In genomic region chr9:75559512-75560012, GRCm38 (mm10) we compare ENCODE assay signal across 8 mouse cellular contexts. TPM values are rescaled to one million over a fixed set of nuclear protein-coding genes. Genes with fewer than 3 reads are reported as not detected.
DNase-seq lines count a peak whose midpoint lies in the region; ATAC-seq lines count a peak whose summit lies in the region.

TSS of gene Tmod3 (minus strand) at chr9:75559657.

- peak; percentile 91 for DNase-seq in CD4-positive helper T cell, adult 2 months (ENCODE audit: low read depth, low spot score)
- peak; percentile 89 for DNase-seq in brain, embryonic 18.5 days (ENCODE audit: low read depth, low spot score)
- DNase-seq in kidney, postnatal 10 days: peak; percentile 97
- peak; percentile 90 to 93 for DNase-seq in natural killer cell, adult 2 months (ENCODE audit: low spot score in 2 of 2)

- peak within 1 kb of the TSS; percentile 91 for H3K9ac ChIP-seq in heart, embryonic 12.5 days
- peak within 1 kb of the TSS; percentile 82 for H3K9ac ChIP-seq in liver, embryonic 12.5 days
- H3K9ac ChIP-seq in stomach, embryonic 15.5 days: peak within 1 kb of the TSS; percentile 67

- peak; percentile 98 for ATAC-seq in erythroid progenitor cell, adult 5-6 weeks (replicated peaks; ENCODE audit: low FRiP score, poor library complexity, severe bottlenecking)
- ATAC-seq in heart, embryonic 12.5 days (ENCODE audit: insufficient number of reproducible peaks, low FRiP score): peak; percentile 98
- peak; percentile 95 for ATAC-seq in liver, embryonic 12.5 days
- ATAC-seq in stomach, embryonic 15.5 days (ENCODE audit: insufficient read depth, low FRiP score, low read depth): peak; percentile 95

- no peaks in the 10 kb centered on the region for H3K9me3 ChIP-seq in heart, embryonic 12.5 days (replicated peaks)
- H3K9me3 ChIP-seq in liver, embryonic 12.5 days (replicated peaks): no peaks in the 10 kb centered on the region
- H3K9me3 ChIP-seq in stomach, embryonic 15.5 days: no peaks in the 10 kb centered on the region

- peak within 1 kb of the TSS; percentile 90 for H3K27ac ChIP-seq in heart, embryonic 12.5 days (ENCODE audit: poor library complexity, severe bottlenecking)
- H3K27ac ChIP-seq in liver, embryonic 12.5 days: peak within 1 kb of the TSS; percentile 93
- H3K27ac ChIP-seq in stomach, embryonic 15.5 days: peak within 1 kb of the TSS; percentile 97

- 2% methylated on average over 21 of the region's 21 CpGs for WGBS in heart, embryonic 12.5 days
- 2% methylated on average over 21 of the region's 21 CpGs for WGBS in liver, embryonic 12.5 days (ENCODE audit: insufficient replicate concordance)
- WGBS in stomach, embryonic 15.5 days: 1% methylated on average over 21 of the region's 21 CpGs

- H3K4me2 ChIP-seq in heart, embryonic 12.5 days: peak within 1 kb of the TSS; percentile 90
- H3K4me2 ChIP-seq in liver, embryonic 12.5 days: peak within 1 kb of the TSS; percentile 88
- H3K4me2 ChIP-seq in stomach, embryonic 15.5 days: peak within 1 kb of the TSS; percentile 69

- no peaks in the 10 kb centered on the region for H3K27me3 ChIP-seq in heart, embryonic 12.5 days (replicated peaks)
- H3K27me3 ChIP-seq in liver, embryonic 12.5 days (replicated peaks): no peaks in the 10 kb centered on the region
- no peaks in the 10 kb centered on the region for H3K27me3 ChIP-seq in stomach, embryonic 15.5 days (replicated peaks)

- H3K36me3 ChIP-seq in heart, embryonic 12.5 days: no peaks in the 10 kb centered on the region
- H3K36me3 ChIP-seq in liver, embryonic 12.5 days: no peaks in the 10 kb centered on the region
- no peaks in the 10 kb centered on the region for H3K36me3 ChIP-seq in stomach, embryonic 15.5 days

- H3K4me3 ChIP-seq in heart, embryonic 12.5 days: peak within 1 kb of the TSS; percentile 88
- peak within 1 kb of the TSS; percentile 80 for H3K4me3 ChIP-seq in liver, embryonic 12.5 days
- H3K4me3 ChIP-seq in stomach, embryonic 15.5 days (replicated peaks): peak within 1 kb of the TSS; percentile 82

- peaks cover 12% of the 10 kb centered on the region for H3K4me1 ChIP-seq in heart, embryonic 12.5 days (replicated peaks)
- peaks cover 40% of the 10 kb centered on the region for H3K4me1 ChIP-seq in liver, embryonic 12.5 days
- peaks cover 13% of the 10 kb centered on the region; the same call in 1 of the 2 replicates for H3K4me1 ChIP-seq in stomach, embryonic 15.5 days

RNA-seq across cellular contexts. Expression of gene Tmod3, which starts in this region (rescaled TPM):
- total RNA-seq in erythroid progenitor cell, adult 5-6 weeks (2015; ENCODE audit: low replicate concordance): 10.9 and 16.2 TPM in 2 replicates
- total RNA-seq in erythroid progenitor cell, adult 5-6 weeks (2017; ENCODE audit: low replicate concordance): 16.9 and 42.4 TPM in 2 replicates
- 74.6 and 81.0 TPM in 2 replicates for polyA plus RNA-seq in heart, embryonic 12.5 days (2016; fragmentation: Nextera tagmentation; extraction: Ambion mirVana)
- 37.6 and 39.0 TPM in 2 replicates for polyA plus RNA-seq in liver, embryonic 12.5 days (2016; fragmentation: Nextera tagmentation; extraction: Ambion mirVana)
- 138 and 153 TPM in 2 replicates for polyA plus RNA-seq in stomach, embryonic 15.5 days (2015; fragmentation: Nextera tagmentation; extraction: Ambion mirVana)

Comparison
In these comparisons a context has a peak if more than half of its experiments do, and no peak if none do; other contexts are left out.
1. Peak in every context shown above with its lines: DNase-seq, ATAC-seq, H3K4me3 ChIP-seq and H3K27ac ChIP-seq.